Mouse (Mus musculus) bone marrow macrophage, adult 2 months (primary cell): ENCODE results near the gene Nadk2. TPM values are rescaled to one million over a fixed set of nuclear protein-coding genes. Genes with fewer than 3 reads are reported as not detected.

Experiments
- H3K27ac ChIP-seq: 2 replicates; pipeline ENCODE4 v1.5.1; 2012; ENCODE audit warnings: low read depth, low read length; ENCODE audit not compliant: insufficient read depth
- H3K4me1 ChIP-seq: 2 replicates; pipeline ENCODE4 v1.6.1; 2012; ENCODE audit warnings: low read length; ENCODE audit not compliant: control insufficient read depth, insufficient read depth
- H3K4me3 ChIP-seq: 2 replicates; pipeline ENCODE4 v1.5.1; 2012; ENCODE audit warnings: mild to moderate bottlenecking, low read length, moderate library complexity; ENCODE audit not compliant: insufficient read depth
- CTCF ChIP-seq: IDR thresholded peaks from 2 replicates; pipeline ENCODE4 v1.5.1; 2012; ENCODE audit warnings: low read depth, mild to moderate bottlenecking, low read length, moderate library complexity
- POLR2A ChIP-seq: IDR thresholded peaks from 2 replicates; pipeline ENCODE4 v1.6.1; 2012; ENCODE audit warnings: mild to moderate bottlenecking, low read depth, low read length, borderline replicate concordance
- polyA plus RNA-seq: library from polyadenylated mRNA; stranded (reverse); fragments of >200 nt; gene quantifications from 2 replicates; pipeline ENCODE4 v1.2.4, GENCODE M21; 2012; ENCODE audit not compliant: missing spikeins, insufficient read depth, insufficient read length

Gene Nadk2
- polyA plus RNA-seq, 1 experiment, result 22.9 TPM

- TF ChIP-seq POLR2A (no peak), CTCF (no peak)
- Histone ChIP-seq H3K4me1 (peaks cover 9% of the 10 kb centered on the region), H3K4me3 (no peak overlapping the region), H3K27ac (no peak overlapping the region; the same call in 1 of the 2 replicates)
These were observed 39.7 kb downstream of the Nadk2 start for GRCm38 (mm10) chr15:9110526-9111347.

GRCm38 (mm10) chr15:9111648-9112047 is 40.6 kb downstream of the Nadk2 start:
- Histone ChIP-seq H3K4me3 (no peak overlapping the region), H3K4me1 (peaks cover 9% of the 10 kb centered on the region), H3K27ac (no peak overlapping the region)
- TF ChIP-seq CTCF, result no peak
- TF ChIP-seq POLR2A, result no peak

DNA sequence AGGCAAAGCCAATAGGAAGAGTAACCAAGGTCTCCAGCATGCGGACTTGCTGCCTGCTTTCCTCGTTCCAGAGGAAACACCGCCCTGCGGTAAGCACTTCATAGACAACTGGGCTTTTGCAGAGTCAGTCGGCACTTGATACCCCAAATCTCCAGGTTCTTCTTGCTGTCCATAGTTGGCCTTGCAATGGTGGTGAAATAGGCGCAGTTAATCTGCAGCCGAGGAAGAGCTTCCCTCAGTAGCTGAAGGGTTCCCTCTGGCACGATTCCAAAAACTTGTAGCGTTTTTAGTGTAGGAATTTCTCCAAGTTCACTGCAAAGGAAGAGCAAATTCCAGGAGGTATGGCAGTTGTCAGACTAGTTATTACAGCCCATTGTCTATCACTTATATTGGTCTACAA is 42.5 kb downstream of the Nadk2 start:
- Histone ChIP-seq H3K4me3 (no peak overlapping the region), H3K4me1 (peaks cover 13% of the 10 kb centered on the region), H3K27ac (no peak overlapping the region)
- no peak for TF ChIP-seq CTCF
- no peak for TF ChIP-seq POLR2A

- H3K4me1 ChIP-seq, result peaks cover 18% of the 10 kb centered on the region
- H3K27ac ChIP-seq, result no peak overlapping the region
- no peak overlapping the region for H3K4me3 ChIP-seq
- no peak for TF ChIP-seq POLR2A
- TF ChIP-seq CTCF, result no peak
These were observed 43.1 kb downstream of the Nadk2 start for GRCm38 (mm10) chr15:9114131-9114530.

- Histone ChIP-seq H3K27ac (no peak overlapping the region), H3K4me3 (no peak overlapping the region), H3K4me1 (peaks cover 19% of the 10 kb centered on the region)
- TF ChIP-seq CTCF (no peak), POLR2A (no peak)
These were observed 43.5 kb downstream of the Nadk2 start for GRCm38 (mm10) chr15:9114599-9114998.

DNA sequence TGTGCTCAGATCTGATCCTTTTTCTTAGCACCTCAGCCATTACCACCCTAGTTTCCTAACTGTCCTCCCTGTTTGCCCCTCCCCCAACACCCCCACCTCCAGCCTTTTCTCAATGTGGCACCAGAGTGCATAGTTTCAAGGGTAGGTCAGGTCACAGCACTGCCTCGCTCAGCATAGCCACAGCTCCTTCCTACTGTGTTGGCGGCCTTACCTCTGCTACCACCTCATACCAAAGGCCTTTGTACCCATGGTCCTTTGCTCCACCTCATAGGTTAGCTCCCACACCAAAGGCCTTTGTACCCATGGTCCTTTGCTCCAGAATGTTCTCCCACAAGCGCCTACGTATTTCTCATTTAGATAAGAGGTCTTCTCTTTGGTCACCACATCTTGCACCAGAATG is 47.8 kb downstream of the Nadk2 start:
- Histone ChIP-seq H3K27ac (peak overlapping the region; percentile 76), H3K4me1 (peaks cover 26% of the 10 kb centered on the region), H3K4me3 (no peak overlapping the region)
- TF ChIP-seq CTCF (no peak), POLR2A (no peak)

DNA sequence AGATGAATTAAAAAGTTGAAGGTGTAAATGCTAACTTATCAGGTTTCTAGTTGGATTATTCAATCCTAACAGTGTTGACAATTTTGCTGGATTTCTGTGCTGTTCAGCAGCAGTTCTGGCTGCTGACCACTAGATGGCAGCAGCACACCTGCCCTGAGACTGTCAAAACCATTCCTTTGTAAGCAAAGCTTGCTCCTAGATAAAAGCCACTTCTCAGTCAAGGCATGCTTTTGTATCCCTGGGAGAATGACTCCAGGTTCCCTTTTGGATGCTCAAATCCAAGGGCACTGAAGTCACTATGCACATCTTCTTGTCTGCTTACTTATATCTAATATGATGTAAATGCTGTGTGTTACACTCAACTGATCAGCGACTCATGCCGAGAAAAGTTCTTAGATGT is 49.0 kb downstream of the Nadk2 start:
- H3K4me1 ChIP-seq, result peaks cover 34% of the 10 kb centered on the region
- H3K27ac ChIP-seq, result 0 out of 2 replicates have a peak overlapping the region, but pooled peaks have one; percentile 6
- no peak overlapping the region for H3K4me3 ChIP-seq
- no peak for TF ChIP-seq POLR2A
- TF ChIP-seq CTCF, result peak; percentile 88

- TF ChIP-seq POLR2A (no peak), CTCF (no peak)
These were observed 51.9 kb downstream of the Nadk2 start for GRCm38 (mm10) chr15:9122989-9123388.

GRCm38 (mm10) chr15:9124856-9125255 is 53.8 kb downstream of the Nadk2 start:
- no peak overlapping the region for H3K4me3 ChIP-seq
- no peak for TF ChIP-seq CTCF
- TF ChIP-seq POLR2A, result no peak
- H3K4me1 ChIP-seq, result peaks cover 43% of the 10 kb centered on the region
- no peak overlapping the region for H3K27ac ChIP-seq

More at GRCm38 (mm10) chr15:9122989-9123388, 51.9 kb downstream of the Nadk2 start:
- H3K4me1 ChIP-seq, result peaks cover 36% of the 10 kb centered on the region
- peak overlapping the region; percentile 91 for H3K27ac ChIP-seq
- H3K4me3 ChIP-seq, result no peak overlapping the region

- TF ChIP-seq CTCF (no peak), POLR2A (no peak)
These were observed 56.2 kb downstream of the Nadk2 start for GRCm38 (mm10) chr15:9127051-9127791.

More at GRCm38 (mm10) chr15:9127051-9127791, 56.2 kb downstream of the Nadk2 start:
- no peak overlapping the region for H3K27ac ChIP-seq
- H3K4me1 ChIP-seq, result peaks cover 54% of the 10 kb centered on the region
- H3K4me3 ChIP-seq, result no peak overlapping the region
